In the genomic region with DNA sequence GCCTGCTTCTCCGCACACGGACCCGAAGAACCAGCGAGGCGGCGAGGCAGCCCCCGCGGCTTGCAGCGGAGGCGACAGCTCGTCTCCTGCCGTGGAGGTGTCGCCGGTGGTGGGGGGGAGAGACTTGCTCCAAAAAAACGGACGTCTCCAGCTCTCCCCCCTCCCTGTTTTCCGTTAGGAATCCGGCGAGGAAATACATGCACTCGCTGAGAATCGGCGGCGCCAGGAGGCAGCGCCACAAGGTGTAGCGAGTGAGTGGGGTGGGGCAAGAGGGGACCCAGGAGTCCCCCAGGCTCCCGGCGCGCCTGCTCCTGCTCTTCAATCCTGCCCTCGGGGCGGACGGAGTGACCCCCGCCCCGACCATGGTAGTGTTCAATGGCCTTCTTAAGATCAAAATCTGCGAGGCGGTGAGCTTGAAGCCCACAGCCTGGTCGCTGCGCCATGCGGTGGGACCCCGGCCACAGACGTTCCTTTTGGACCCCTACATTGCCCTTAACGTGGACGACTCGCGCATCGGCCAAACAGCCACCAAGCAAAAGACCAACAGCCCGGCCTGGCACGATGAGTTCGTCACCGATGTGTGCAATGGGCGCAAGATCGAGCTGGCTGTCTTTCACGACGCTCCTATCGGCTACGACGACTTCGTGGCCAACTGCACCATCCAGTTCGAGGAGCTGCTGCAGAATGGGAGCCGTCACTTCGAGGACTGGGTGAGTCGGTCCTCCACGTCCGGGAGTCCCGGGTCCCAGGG, we compare ENCODE assay signal across 8 mouse cellular contexts. TPM values are rescaled to one million over a fixed set of nuclear protein-coding genes. Genes with fewer than 3 reads are reported as not detected.
DNase-seq lines count a peak whose midpoint lies in the region; ATAC-seq and TF ChIP-seq lines count a peak whose summit lies in the region.

No protein-coding gene starts in this region.

- DNase-seq in 3134 (ENCODE audit: extremely low read depth, insufficient read length, low spot score): peak; percentile 63
- peak; percentile 18 for DNase-seq in MEL-GATA-1-ER (ENCODE audit: extremely low read depth, low read depth)
- peak; percentile 58 for DNase-seq in embryo, embryonic 11 days
- peak; percentile 41 for DNase-seq in heart, adult 8-10 months (ENCODE audit: low spot score)
- peak; percentile 54 for DNase-seq in kidney, adult 2 months
- peak; percentile 62 for DNase-seq in thymus, postnatal 4 days

- H3K9me3 ChIP-seq in liver, embryonic 16.5 days (replicated peaks; ENCODE audit: control insufficient read depth, low read length): no peaks in the 10 kb centered on the region
- H3K9me3 ChIP-seq in neural tube, embryonic 15.5 days (replicated peaks): no peaks in the 10 kb centered on the region

- no peak for ATAC-seq in liver, embryonic 16.5 days (ENCODE audit: low read depth)
- peak; percentile 35 for ATAC-seq in neural tube, embryonic 15.5 days (ENCODE audit: low FRiP score)

- peak overlapping the region; percentile 77 for H3K4me3 ChIP-seq in kidney, adult 2 months (ENCODE audit: insufficient read depth, low read depth, low read length)
- peak overlapping the region; percentile 74 for H3K4me3 ChIP-seq in liver, embryonic 16.5 days (ENCODE audit: low read depth, low read length)
- peak overlapping the region; percentile 89 for H3K4me3 ChIP-seq in neural tube, embryonic 15.5 days (replicated peaks)

- no peak for TF ChIP-seq POLR2A in kidney, adult 2 months (IDR thresholded peaks at IDR 0.05; ENCODE audit: low read depth, low read length)

- no peak for TF ChIP-seq CTCF in kidney, adult 2 months (conservative IDR thresholded peaks at IDR 0.05; ENCODE audit: insufficient read depth, insufficient read length, low read depth, low read length)

- WGBS in kidney, adult 2 months: 1% methylated on average over 64 of the region's 64 CpGs
- under 1% methylated on average over 60 of the region's 64 CpGs for WGBS in liver, embryonic 16.5 days (ENCODE audit: insufficient replicate concordance)
- WGBS in neural tube, embryonic 15.5 days: under 1% methylated on average over 59 of the region's 64 CpGs

- peak overlapping the region; percentile 86 for H3K4me2 ChIP-seq in liver, embryonic 16.5 days (ENCODE audit: low read depth, low read length)
- H3K4me2 ChIP-seq in neural tube, embryonic 15.5 days: peak overlapping the region; percentile 98

- H3K27ac ChIP-seq in kidney, adult 2 months (ENCODE audit: insufficient read depth, low read depth, low read length): no peak overlapping the region
- H3K27ac ChIP-seq in liver, embryonic 16.5 days (ENCODE audit: low read length): no peak overlapping the region
- peak overlapping the region; percentile 94 for H3K27ac ChIP-seq in neural tube, embryonic 15.5 days (replicated peaks)

- H3K36me3 ChIP-seq in kidney, adult 2 months (ENCODE audit: control insufficient read depth, insufficient read depth, low read length): no peaks in the 10 kb centered on the region
- no peaks in the 10 kb centered on the region; the same call in 1 of the 2 replicates for H3K36me3 ChIP-seq in liver, embryonic 16.5 days (ENCODE audit: control insufficient read depth, insufficient read depth)
- peaks cover 6% of the 10 kb centered on the region; the same call in 1 of the 2 replicates for H3K36me3 ChIP-seq in neural tube, embryonic 15.5 days

- peaks cover 10% of the 10 kb centered on the region; the same call in 1 of the 2 replicates for H3K4me1 ChIP-seq in kidney, adult 2 months (ENCODE audit: control insufficient read depth, insufficient read depth, low read length)
- H3K4me1 ChIP-seq in liver, embryonic 16.5 days (ENCODE audit: control insufficient read depth, low read depth, low read length): peaks cover 10% of the 10 kb centered on the region
- H3K4me1 ChIP-seq in neural tube, embryonic 15.5 days: peaks cover 53% of the 10 kb centered on the region

- no peaks in the 10 kb centered on the region for H3K27me3 ChIP-seq in kidney, adult 2 months (replicated peaks; ENCODE audit: control insufficient read depth, insufficient read depth, low read length)
- H3K27me3 ChIP-seq in liver, embryonic 16.5 days (ENCODE audit: control insufficient read depth, insufficient read depth, low read depth, low read length): peaks cover 36% of the 10 kb centered on the region
- H3K27me3 ChIP-seq in neural tube, embryonic 15.5 days (replicated peaks): no peaks in the 10 kb centered on the region

- H3K9ac ChIP-seq in liver, embryonic 16.5 days (ENCODE audit: low read depth, low read length): peak overlapping the region; percentile 64
- peak overlapping the region; percentile 91 for H3K9ac ChIP-seq in neural tube, embryonic 15.5 days (replicated peaks)

RNA-seq across cellular contexts. Expression of a gene that starts 0.8 kb away (rescaled TPM):
- total RNA-seq in heart, adult 8-10 months (2022): 10 to 100 TPM; 24.0 to 30.1 (median 27.4) TPM
- polyA plus RNA-seq in kidney, adult 2 months (2012; rRNA removed): 5.0 and 6.1 TPM in 2 replicates
- polyA plus RNA-seq in liver, embryonic 16.5 days (2015; fragmentation: Nextera tagmentation; extraction: Ambion mirVana): 0.43 and 0.77 TPM in 2 replicates
- 35.7 and 48.0 TPM in 2 replicates for polyA plus RNA-seq in neural tube, embryonic 15.5 days (2015; fragmentation: Nextera tagmentation; extraction: Ambion mirVana)

RNA-seq across cellular contexts. Expression of a gene that starts 23.4 kb away (rescaled TPM):
- total RNA-seq in heart, adult 8-10 months (2022): 10 to 100 TPM; 12.5 to 17.5 (median 13.4) TPM
- polyA plus RNA-seq in kidney, adult 2 months (2012; rRNA removed): 2.3 and 3.6 TPM in 2 replicates
- polyA plus RNA-seq in liver, embryonic 16.5 days (2015; fragmentation: Nextera tagmentation; extraction: Ambion mirVana): 7.5 and 8.6 TPM in 2 replicates
- polyA plus RNA-seq in neural tube, embryonic 15.5 days (2015; fragmentation: Nextera tagmentation; extraction: Ambion mirVana): 13.9 and 14.7 TPM in 2 replicates
